Mouse (Mus musculus): ENCODE results near the gene Fam178b. TPM values are rescaled to one million over a fixed set of nuclear protein-coding genes. Genes with fewer than 3 reads are reported as not detected.

Gene Fam178b
- total RNA-seq (2014; rRNA removed), result 0.23 TPM in 1 of 2 replicates, not detected in the other
- not detected in 2 replicates for polyA plus RNA-seq (2015; fragmentation: Nextera tagmentation; extraction: Ambion mirVana)

- Histone ChIP-seq H3K27me3 (ENCODE audit: insufficient read depth, low read length) (no peaks in the 10 kb centered on the region), H3K36me3 (ENCODE audit: insufficient read depth) (no peaks in the 10 kb centered on the region), H3K9ac (no peak within 1 kb of the TSS), H3K4me1 (ENCODE audit: insufficient read depth) (no peaks in the 10 kb centered on the region), H3K4me3 (ENCODE audit: low read depth, low read length) (no peak within 1 kb of the TSS), H3K9me3 (ENCODE audit: low read length) (no peaks in the 10 kb centered on the region), H3K27ac (ENCODE audit: low read depth, low read length) (no peak within 1 kb of the TSS), H3K4me2 (ENCODE audit: low read depth) (no peak within 1 kb of the TSS)
- TF ChIP-seq CTCF (IDR thresholded peaks at IDR 0.05; ENCODE audit: low read depth), result no peak
- ATAC-seq, result no peak
- WGBS, result 94% methylated on average over 39 of the region's 39 CpGs
- DNase-seq, result no peak
These were observed at the start of gene Fam178b for GRCm38 (mm10) chr1:36682620-36683355. TSS of gene Fam178b (minus strand) at chr1:36683183.

GRCm38 (mm10) chr1:36724057-36724431, 41.1 kb upstream of the Fam178b start:
- no peaks in the 10 kb centered on the region for H3K36me3 ChIP-seq (ENCODE audit: insufficient read depth)
- no peaks in the 10 kb centered on the region for H3K9me3 ChIP-seq (ENCODE audit: low read length)
- no peaks in the 10 kb centered on the region for H3K4me1 ChIP-seq (ENCODE audit: insufficient read depth)
- 45% methylated on average over 4 of the region's 4 CpGs for WGBS
- no peak overlapping the region for H3K9ac ChIP-seq
- H3K27me3 ChIP-seq (ENCODE audit: insufficient read depth, low read length), result no peaks in the 10 kb centered on the region
- no peak overlapping the region for H3K4me2 ChIP-seq (ENCODE audit: low read depth)
- DNase-seq, result no peak
- H3K27ac ChIP-seq (ENCODE audit: low read depth, low read length), result no peak overlapping the region
- no peak; the same call in 1 of the 2 replicates for ATAC-seq
- no peak for TF ChIP-seq CTCF (IDR thresholded peaks at IDR 0.05; ENCODE audit: low read depth)
- no peak overlapping the region for H3K4me3 ChIP-seq (ENCODE audit: low read depth, low read length)

DNA sequence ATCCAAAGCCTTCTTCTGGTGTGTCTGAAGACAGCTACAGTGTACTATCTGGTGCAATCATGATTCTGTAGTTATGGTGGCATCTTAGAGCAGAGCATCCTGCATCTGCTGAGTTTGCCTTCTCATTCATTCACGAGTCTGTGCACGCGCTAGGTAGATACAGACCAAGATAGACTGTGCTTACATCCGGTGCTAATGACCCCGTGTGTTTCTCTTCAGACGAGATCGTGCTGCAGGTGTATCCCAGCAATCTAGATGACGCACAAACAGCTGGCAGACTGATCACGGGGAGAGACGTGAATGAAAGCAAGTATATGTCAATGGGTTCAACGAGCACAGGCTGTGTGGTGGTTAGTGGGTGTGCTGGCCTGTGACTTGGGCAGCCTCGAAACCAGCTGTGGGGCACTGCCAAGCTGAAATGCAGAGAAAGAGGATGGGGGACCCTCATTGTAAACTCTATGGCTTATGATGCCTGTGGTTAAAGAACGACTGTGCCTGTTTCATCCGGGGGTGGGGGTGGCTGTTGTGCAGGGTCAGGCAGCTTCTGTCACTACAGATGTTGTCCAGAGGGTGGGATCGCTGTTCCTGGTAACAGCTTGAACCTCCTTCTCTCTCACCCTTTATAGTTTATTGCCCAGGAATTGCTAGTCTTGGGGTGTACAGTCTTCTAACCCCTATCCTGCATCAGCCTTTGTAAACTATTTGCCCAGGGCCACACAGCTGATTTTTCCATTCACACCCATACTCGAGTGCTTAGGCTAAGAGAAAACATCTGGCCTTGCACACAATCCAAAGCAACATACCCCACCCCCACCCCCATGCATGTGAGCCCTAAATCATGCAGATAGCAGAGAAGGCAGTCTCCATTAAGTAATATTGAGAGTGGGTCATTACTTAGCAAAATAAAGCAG, 40.4 kb upstream of the Fam178b start:
- H3K27me3 ChIP-seq (ENCODE audit: insufficient read depth, low read length), result no peaks in the 10 kb centered on the region
- H3K36me3 ChIP-seq (ENCODE audit: insufficient read depth), result no peaks in the 10 kb centered on the region
- no peak overlapping the region for H3K4me2 ChIP-seq (ENCODE audit: low read depth)
- no peaks in the 10 kb centered on the region for H3K4me1 ChIP-seq (ENCODE audit: insufficient read depth)
- no peak overlapping the region for H3K9ac ChIP-seq
- 70% methylated on average over 16 of the region's 16 CpGs for WGBS
- TF ChIP-seq CTCF (IDR thresholded peaks at IDR 0.05; ENCODE audit: low read depth), result no peak
- H3K27ac ChIP-seq (ENCODE audit: low read depth, low read length), result no peak overlapping the region
- H3K4me3 ChIP-seq (ENCODE audit: low read depth, low read length), result no peak overlapping the region
- DNase-seq (no peak), ATAC-seq (peak; percentile 27; the same call in 1 of the 2 replicates)
- no peaks in the 10 kb centered on the region for H3K9me3 ChIP-seq (ENCODE audit: low read length)

- Histone ChIP-seq H3K9me3 (ENCODE audit: low read length) (no peaks in the 10 kb centered on the region), H3K4me1 (ENCODE audit: insufficient read depth) (no peaks in the 10 kb centered on the region), H3K36me3 (ENCODE audit: insufficient read depth) (no peaks in the 10 kb centered on the region), H3K4me3 (ENCODE audit: low read depth, low read length) (no peak overlapping the region), H3K4me2 (ENCODE audit: low read depth) (no peak overlapping the region), H3K27me3 (ENCODE audit: insufficient read depth, low read length) (no peaks in the 10 kb centered on the region), H3K27ac (ENCODE audit: low read depth, low read length) (no peak overlapping the region), H3K9ac (no peak overlapping the region)
- no peak for TF ChIP-seq CTCF (IDR thresholded peaks at IDR 0.05; ENCODE audit: low read depth)
- 88% methylated on average over 1 of the region's 1 CpGs for WGBS
- ATAC-seq, result no peak
- DNase-seq, result no peak
These were observed 35.8 kb upstream of the Fam178b start for GRCm38 (mm10) chr1:36718786-36719185.

DNA sequence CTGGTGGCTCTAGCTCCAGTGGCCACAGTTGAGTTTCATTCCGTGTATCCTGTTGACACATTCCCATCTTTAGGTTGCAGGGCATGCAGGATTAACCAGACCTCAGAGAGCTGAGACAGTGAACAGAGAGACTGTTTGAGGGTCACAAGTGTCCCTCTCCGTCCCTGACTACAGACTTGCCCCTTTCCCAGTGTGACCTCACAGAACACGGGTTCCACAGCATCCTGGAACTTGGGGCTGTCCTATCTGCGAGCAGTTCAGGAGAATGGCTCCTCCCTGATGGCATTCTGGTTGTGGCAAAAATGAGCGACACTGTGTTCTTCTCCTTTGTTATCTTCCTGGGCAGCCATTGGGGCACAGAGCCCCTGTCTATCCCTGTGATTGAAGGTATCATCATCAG, 31.3 kb upstream of the Fam178b start, which contains the start of gene Actr1b:
Gene Actr1b, minus strand, starts transcription at position 112 of the 400 bp plus-strand sequence.
- no peak for ATAC-seq
- WGBS, result 77% methylated on average over 5 of the region's 5 CpGs

DNA sequence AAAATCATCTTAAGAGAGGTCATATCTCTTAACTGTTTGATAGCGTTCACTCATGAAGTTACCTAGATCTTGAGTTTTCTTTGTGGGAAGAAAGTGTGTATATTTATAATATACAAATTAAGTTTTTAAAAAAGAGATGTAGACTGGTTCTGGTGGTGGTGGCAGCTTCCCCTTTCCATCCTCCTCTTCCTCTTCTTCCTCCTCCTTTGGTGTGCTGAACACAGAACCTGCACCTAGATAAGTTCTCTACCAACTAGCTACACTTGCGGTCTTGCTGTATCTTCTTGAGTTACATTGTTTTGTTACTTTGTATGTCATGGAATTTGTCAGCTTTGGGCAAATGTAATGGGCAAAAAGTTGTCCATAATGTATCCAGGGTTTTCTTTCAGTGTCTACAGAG, 28.1 kb upstream of the Fam178b start:
- H3K27me3 ChIP-seq (ENCODE audit: insufficient read depth, low read length), result no peaks in the 10 kb centered on the region
- no peak overlapping the region for H3K4me2 ChIP-seq (ENCODE audit: low read depth)
- no peak overlapping the region for H3K27ac ChIP-seq (ENCODE audit: low read depth, low read length)
- H3K9ac ChIP-seq, result no peak overlapping the region
- H3K36me3 ChIP-seq (ENCODE audit: insufficient read depth), result peaks cover 8% of the 10 kb centered on the region
- 96% methylated on average over 2 of the region's 2 CpGs for WGBS
- no peak for TF ChIP-seq CTCF (IDR thresholded peaks at IDR 0.05; ENCODE audit: low read depth)
- ATAC-seq (no peak), DNase-seq (no peak)
- H3K4me1 ChIP-seq (ENCODE audit: insufficient read depth), result peaks cover 13% of the 10 kb centered on the region
- H3K4me3 ChIP-seq (ENCODE audit: low read depth, low read length), result no peak overlapping the region
- H3K9me3 ChIP-seq (ENCODE audit: low read length), result no peaks in the 10 kb centered on the region

More for the DNA sequence above, 31.3 kb upstream of the Fam178b start, which contains the start of gene Actr1b:
- Histone ChIP-seq H3K27ac (ENCODE audit: low read depth, low read length) (no peak within 1 kb of the TSS), H3K9me3 (ENCODE audit: low read length) (no peaks in the 10 kb centered on the region), H3K4me1 (ENCODE audit: insufficient read depth) (no peaks in the 10 kb centered on the region), H3K36me3 (ENCODE audit: insufficient read depth) (no peaks in the 10 kb centered on the region), H3K4me3 (ENCODE audit: low read depth, low read length) (no peak within 1 kb of the TSS), H3K27me3 (ENCODE audit: insufficient read depth, low read length) (no peaks in the 10 kb centered on the region), H3K4me2 (ENCODE audit: low read depth) (no peak within 1 kb of the TSS), H3K9ac (no peak within 1 kb of the TSS)
- DNase-seq, result no peak
- TF ChIP-seq CTCF (IDR thresholded peaks at IDR 0.05; ENCODE audit: low read depth), result no peak

Data from forebrain, postnatal 0 days (tissue).